Mouse (Mus musculus): ENCODE results near the gene Vps13d. TPM values are rescaled to one million over a fixed set of nuclear protein-coding genes. Genes with fewer than 3 reads are reported as not detected.

The Vps13d gene
- polyA plus RNA-seq, 1 experiment from 2014 or later, result 6.6 TPM

DNA sequence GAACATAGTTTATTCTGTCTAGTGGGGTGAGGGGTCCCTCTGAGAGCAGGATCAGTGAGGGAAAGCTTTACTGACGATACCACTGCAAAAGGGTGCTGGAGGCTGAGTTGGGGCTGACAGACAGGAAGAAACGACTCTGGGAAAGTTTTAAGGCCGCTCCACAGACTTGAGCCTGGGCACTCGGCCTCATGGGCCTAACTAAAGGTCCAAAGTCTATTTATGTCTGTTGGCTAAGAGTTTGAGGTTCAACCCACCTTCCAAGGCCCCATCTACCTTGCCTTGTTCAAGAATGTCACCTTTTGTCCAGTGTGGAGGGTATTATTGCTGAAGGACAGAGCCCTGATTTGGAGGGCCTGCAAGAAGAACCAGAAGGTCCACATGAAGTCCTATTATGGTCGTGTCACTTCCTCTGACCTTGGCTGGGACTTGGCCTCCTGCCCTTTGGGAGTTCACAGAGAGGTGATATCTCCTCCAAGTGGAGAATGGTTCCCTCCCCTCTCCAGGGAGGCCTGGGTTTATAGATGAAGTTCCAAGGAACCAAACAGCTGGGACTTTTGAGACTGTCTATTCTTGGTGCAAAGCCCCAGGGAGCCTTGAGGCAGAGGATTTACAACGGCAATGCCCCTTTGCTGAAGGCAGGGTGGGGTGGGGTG, 246.9 kb downstream of the Vps13d start:
- Histone ChIP-seq H3K27ac (ENCODE audit: low read depth) (peak overlapping the region; percentile 41; the same call in 1 of the 2 replicates), H3K9ac (replicated peaks) (no peak overlapping the region), H3K4me3 (ENCODE audit: low read depth, low read length) (no peak overlapping the region), H3K4me2 (ENCODE audit: low read depth, low read length) (no peak overlapping the region), H3K27me3 (ENCODE audit: insufficient read depth, low read length) (no peaks in the 10 kb centered on the region), H3K36me3 (replicated peaks; ENCODE audit: insufficient read depth, low read length) (no peaks in the 10 kb centered on the region), H3K9me3 (ENCODE audit: low read length) (no peaks in the 10 kb centered on the region), H3K4me1 (ENCODE audit: insufficient read depth) (peaks cover 44% of the 10 kb centered on the region)
- ATAC-seq (no peak), DNase-seq (peak; percentile 41)
- WGBS (ENCODE audit: insufficient replicate concordance), result 61% methylated on average over 6 of the region's 6 CpGs
- no peak for TF ChIP-seq CTCF (IDR thresholded peaks at IDR 0.05; ENCODE audit: low read depth)

DNA sequence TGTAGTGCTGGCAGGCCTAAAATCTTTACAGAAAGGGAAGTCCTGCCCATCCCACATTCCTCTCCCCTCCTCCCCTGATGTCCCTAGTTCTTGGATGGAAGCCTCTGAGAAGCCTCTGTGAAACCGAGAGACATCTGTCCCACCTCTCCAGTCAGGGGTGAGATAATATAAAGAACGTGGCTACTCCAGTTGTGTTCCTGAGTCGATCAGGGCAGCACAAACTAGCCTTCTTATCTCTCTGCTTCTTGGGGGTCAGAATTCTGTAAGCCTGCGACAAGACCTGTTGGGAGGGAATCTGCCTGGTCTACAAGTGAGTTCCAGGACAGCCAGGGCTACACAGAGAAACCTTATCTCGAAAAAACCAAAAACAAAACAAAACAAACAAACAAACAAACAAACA, 251.5 kb downstream of the Vps13d start:
- H3K9ac ChIP-seq (replicated peaks), result no peak overlapping the region
- no peaks in the 10 kb centered on the region for H3K36me3 ChIP-seq (replicated peaks; ENCODE audit: insufficient read depth, low read length)
- no peak for TF ChIP-seq EP300 (IDR thresholded peaks at IDR 0.05; ENCODE audit: low read depth)
- no peak for TF ChIP-seq CTCF (IDR thresholded peaks at IDR 0.05; ENCODE audit: low read depth)
- WGBS (ENCODE audit: insufficient replicate concordance), result 43% methylated on average over 5 of the region's 5 CpGs
- DNase-seq, result no peak
- H3K4me3 ChIP-seq (ENCODE audit: low read depth, low read length), result no peak overlapping the region
- no peaks in the 10 kb centered on the region for H3K9me3 ChIP-seq (ENCODE audit: low read length)
- H3K27me3 ChIP-seq (ENCODE audit: insufficient read depth, low read length), result no peaks in the 10 kb centered on the region
- H3K4me1 ChIP-seq (ENCODE audit: insufficient read depth), result peaks cover 19% of the 10 kb centered on the region
- no peak overlapping the region for H3K4me2 ChIP-seq (ENCODE audit: low read depth, low read length)
- no peak for ATAC-seq
- H3K27ac ChIP-seq (ENCODE audit: low read depth), result no peak overlapping the region

DNA sequence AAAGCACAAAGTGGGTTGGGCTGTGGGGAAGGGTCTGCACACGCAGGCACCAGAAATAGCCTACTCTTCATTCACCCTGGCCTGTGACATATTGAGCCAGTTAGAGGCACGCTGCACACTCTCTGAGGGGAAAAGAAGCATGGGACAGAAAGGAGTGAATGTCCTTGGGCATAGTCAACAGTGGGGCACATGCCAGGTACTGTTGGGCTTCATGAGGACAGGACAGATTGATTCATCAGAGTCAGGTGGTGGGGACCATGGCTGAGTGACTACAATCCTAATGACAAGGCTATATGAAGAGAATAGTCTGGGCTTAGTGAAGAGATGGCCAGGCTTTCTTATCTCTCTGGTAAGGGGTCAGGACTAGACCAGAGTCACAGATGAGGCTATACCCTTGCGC, 252.4 kb downstream of the Vps13d start:
- TF ChIP-seq CTCF (IDR thresholded peaks at IDR 0.05; ENCODE audit: low read depth) (no peak), EP300 (IDR thresholded peaks at IDR 0.05; ENCODE audit: low read depth) (no peak)
- H3K9me3 ChIP-seq (ENCODE audit: low read length), result no peaks in the 10 kb centered on the region
- no peak for DNase-seq
- H3K36me3 ChIP-seq (replicated peaks; ENCODE audit: insufficient read depth, low read length), result no peaks in the 10 kb centered on the region
- H3K27ac ChIP-seq (ENCODE audit: low read depth), result no peak overlapping the region
- H3K4me3 ChIP-seq (ENCODE audit: low read depth, low read length), result no peak overlapping the region
- 85% methylated on average over 3 of the region's 3 CpGs for WGBS (ENCODE audit: insufficient replicate concordance)
- peaks cover 11% of the 10 kb centered on the region for H3K4me1 ChIP-seq (ENCODE audit: insufficient read depth)
- H3K9ac ChIP-seq (replicated peaks), result no peak overlapping the region
- no peak overlapping the region for H3K4me2 ChIP-seq (ENCODE audit: low read depth, low read length)
- H3K27me3 ChIP-seq (ENCODE audit: insufficient read depth, low read length), result no peaks in the 10 kb centered on the region
- no peak for ATAC-seq

DNA sequence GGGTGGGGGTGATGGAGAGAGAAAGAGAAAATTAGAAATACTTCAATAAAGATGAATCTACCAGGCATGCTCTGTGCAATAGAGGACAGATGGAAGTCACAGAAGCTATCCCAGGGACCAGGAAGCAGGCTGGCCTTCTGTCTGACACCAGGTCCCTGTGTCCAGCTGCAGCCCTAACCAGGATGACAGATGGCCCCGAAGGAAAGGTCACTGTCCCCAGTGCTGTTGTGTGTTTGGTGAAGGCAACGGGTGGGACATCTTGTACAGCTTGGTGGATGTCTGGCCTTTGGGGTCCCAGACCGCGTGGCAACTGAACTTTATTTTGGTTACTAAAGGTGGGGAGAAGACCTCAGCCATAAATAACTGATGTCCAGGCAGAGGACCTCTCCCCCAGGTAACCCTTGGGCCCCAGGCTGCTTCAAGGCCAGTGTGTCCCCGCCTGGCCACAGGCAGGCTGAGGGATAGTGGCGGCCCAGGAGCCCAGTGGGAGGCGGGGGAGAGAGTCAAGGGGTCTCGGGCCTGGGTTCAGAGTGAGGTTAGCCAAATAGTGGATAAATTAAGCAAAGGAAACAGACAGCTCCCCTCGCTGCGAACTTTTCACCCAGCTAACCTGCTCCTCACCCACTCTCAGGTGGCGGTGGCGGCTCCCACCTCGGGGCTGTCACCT, 253.9 kb downstream of the Vps13d start:
- Histone ChIP-seq H3K27ac (ENCODE audit: low read depth) (no peak overlapping the region), H3K4me2 (ENCODE audit: low read depth, low read length) (no peak overlapping the region), H3K36me3 (replicated peaks; ENCODE audit: insufficient read depth, low read length) (no peaks in the 10 kb centered on the region), H3K9me3 (ENCODE audit: low read length) (no peaks in the 10 kb centered on the region), H3K4me1 (ENCODE audit: insufficient read depth) (peaks cover 11% of the 10 kb centered on the region), H3K4me3 (ENCODE audit: low read depth, low read length) (no peak overlapping the region), H3K9ac (replicated peaks) (no peak overlapping the region; the same call in 1 of the 2 replicates), H3K27me3 (ENCODE audit: insufficient read depth, low read length) (no peaks in the 10 kb centered on the region)
- DNase-seq (no peak), ATAC-seq (peak; percentile 27; the same call in 1 of the 2 replicates)
- TF ChIP-seq CTCF (IDR thresholded peaks at IDR 0.05; ENCODE audit: low read depth), result no peak
- no peak for TF ChIP-seq EP300 (IDR thresholded peaks at IDR 0.05; ENCODE audit: low read depth)
- 66% methylated on average over 13 of the region's 13 CpGs for WGBS (ENCODE audit: insufficient replicate concordance)

DNA sequence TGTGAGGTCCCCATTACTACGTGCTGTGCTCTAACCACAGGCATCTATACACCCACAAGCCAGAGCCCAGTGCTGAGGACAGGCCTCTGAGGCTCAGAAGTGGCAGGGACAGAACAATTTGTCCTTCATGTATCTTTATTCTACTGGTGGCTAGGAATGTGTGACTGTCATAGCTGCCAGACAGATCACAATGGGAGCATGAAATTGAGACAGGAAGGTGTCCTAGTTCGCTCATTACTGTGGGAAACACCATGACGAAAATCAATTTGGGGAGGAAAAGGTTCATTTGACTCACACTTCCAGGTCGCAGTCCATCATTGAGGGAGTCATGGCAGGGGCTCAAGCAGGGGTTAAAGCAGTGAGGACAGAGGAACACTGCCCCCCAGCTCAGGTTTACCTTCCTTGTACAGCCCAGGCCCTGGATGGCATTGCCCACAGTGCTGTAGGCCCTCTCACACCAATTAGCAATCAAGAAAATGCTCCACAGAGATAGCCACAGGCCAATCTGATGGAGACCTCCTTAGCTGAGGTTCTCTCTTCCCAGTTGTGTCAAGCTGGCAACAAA, 254.9 kb downstream of the Vps13d start:
- WGBS (ENCODE audit: insufficient replicate concordance), result 71% methylated on average over 4 of the region's 4 CpGs
- H3K4me1 ChIP-seq (ENCODE audit: insufficient read depth), result peaks cover 11% of the 10 kb centered on the region

DNA sequence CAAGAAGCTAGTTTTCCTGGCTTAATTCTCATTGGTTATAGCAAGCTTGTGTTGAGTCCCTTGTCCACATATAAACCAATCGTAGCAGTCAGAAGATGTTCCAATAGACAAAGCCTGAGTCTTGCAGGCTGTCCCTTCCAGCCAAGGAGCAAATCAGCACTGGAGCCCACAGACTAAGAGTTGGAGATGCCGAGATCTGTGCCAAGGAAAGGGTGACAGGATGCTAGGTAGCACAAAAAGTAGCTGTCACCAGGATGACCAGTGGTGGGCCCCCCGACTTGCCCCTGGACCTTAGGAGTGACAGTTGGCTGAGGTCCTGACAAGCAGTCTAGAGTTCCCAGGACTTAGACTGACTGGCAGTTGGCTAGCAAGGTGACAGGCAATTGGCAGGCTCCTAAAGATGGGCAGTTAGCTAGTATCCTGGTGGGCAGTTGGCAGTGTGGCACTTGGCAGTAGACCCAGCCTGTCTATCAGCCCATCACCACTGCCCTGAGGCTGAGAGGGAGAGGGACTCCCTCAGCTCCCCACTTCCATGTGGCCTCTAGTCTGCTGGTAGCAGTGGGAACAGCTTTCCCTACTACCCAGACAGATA, 258.1 kb downstream of the Vps13d start:
- TF ChIP-seq CTCF (IDR thresholded peaks at IDR 0.05; ENCODE audit: low read depth), result no peak
- no peak for TF ChIP-seq EP300 (IDR thresholded peaks at IDR 0.05; ENCODE audit: low read depth)
- Histone ChIP-seq H3K27ac (ENCODE audit: low read depth) (no peak overlapping the region), H3K27me3 (ENCODE audit: insufficient read depth, low read length) (no peaks in the 10 kb centered on the region), H3K9me3 (ENCODE audit: low read length) (no peaks in the 10 kb centered on the region), H3K36me3 (replicated peaks; ENCODE audit: insufficient read depth, low read length) (no peaks in the 10 kb centered on the region), H3K4me2 (ENCODE audit: low read depth, low read length) (no peak overlapping the region), H3K4me3 (ENCODE audit: low read depth, low read length) (no peak overlapping the region), H3K4me1 (ENCODE audit: insufficient read depth) (peaks cover 11% of the 10 kb centered on the region), H3K9ac (replicated peaks) (no peak overlapping the region)
- ATAC-seq (no peak), DNase-seq (no peak)
- WGBS (ENCODE audit: insufficient replicate concordance), result 70% methylated on average over 3 of the region's 3 CpGs

More for the DNA sequence above, 254.9 kb downstream of the Vps13d start:
- Histone ChIP-seq H3K27ac (ENCODE audit: low read depth) (no peak overlapping the region), H3K4me3 (ENCODE audit: low read depth, low read length) (no peak overlapping the region), H3K9ac (replicated peaks) (no peak overlapping the region), H3K36me3 (replicated peaks; ENCODE audit: insufficient read depth, low read length) (no peaks in the 10 kb centered on the region), H3K9me3 (ENCODE audit: low read length) (no peaks in the 10 kb centered on the region), H3K4me2 (ENCODE audit: low read depth, low read length) (no peak overlapping the region), H3K27me3 (ENCODE audit: insufficient read depth, low read length) (no peaks in the 10 kb centered on the region)
- TF ChIP-seq EP300 (IDR thresholded peaks at IDR 0.05; ENCODE audit: low read depth), result no peak
- no peak for TF ChIP-seq CTCF (IDR thresholded peaks at IDR 0.05; ENCODE audit: low read depth)
- ATAC-seq (peak; percentile 17; the same call in 1 of the 2 replicates), DNase-seq (no peak)
